Mouse (Mus musculus) T-cell, adult 66 days (primary cell): ENCODE data around the gene Armc8. TPM values are rescaled to one million over a fixed set of nuclear protein-coding genes. Genes with fewer than 3 reads are reported as not detected.

Experiments used
- total RNA-seq, 2 experiments: library from RNA; stranded (reverse); gene quantifications; 3 replicates in 1 of 2; 4 replicates in 1 of 2; pipeline ENCODE4 v1.2.4; 2023

Gene Armc8
- 10 to 100 TPM; 38.7 to 41.7 TPM for total RNA-seq

DNA sequence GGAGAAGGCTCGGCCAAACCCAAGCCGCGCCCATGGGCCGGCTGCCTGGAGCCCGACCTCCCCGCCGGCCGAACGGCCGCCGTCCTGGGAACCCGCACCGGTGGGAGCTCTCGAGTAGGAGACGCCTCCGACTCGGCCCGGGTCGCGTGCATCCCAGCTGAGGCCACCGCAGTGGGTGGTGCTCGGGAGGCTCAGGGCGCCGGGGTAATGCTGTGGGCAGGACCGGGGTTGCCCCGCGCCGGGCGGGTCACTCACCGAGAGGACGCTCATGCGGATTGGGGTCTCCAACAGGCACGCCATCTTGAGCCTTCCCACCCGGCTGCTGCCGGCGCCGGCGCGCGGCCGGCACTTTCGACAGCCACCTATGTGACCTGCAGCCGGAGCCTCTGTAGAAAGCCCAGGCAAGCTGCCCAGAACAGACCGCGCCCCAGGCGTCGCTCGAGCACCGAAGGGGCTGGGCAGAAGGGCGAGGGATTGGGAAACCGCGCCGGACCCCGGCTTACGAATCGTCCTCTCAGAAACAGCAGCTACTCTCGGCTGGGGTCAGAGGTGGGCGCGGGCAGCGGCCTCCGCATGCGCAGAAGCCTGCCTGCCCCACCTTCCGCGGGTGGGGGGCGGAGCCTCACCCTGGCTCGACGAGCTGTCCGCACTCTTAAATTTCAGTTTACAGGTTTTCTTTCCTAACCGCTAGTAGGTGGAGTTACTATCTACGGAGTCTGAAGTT is at the start of gene Armc8:
Gene Armc8 (minus strand): TSS at position 553 of the 724 bp plus-strand sequence.

DNA sequence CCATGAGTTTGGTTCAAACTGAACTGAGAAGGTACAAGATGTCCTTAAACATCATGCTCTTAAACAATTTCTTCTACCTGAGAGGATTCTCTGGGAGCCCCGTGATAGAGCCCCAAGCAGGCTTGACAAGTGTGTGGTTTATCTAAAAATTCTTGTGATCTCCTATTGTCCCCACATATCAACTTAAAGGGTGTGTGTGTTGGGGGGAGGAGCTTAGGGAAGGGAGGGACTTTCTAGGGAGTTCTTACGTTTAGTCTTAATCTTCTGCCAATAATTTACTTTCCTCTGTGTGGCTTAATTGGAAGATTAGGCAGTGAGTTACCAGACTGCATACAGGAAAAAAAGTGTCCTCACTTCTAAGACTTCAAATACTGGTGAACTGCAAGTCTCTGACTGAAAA is 43.5 kb upstream of the Armc8 start, which contains the start of gene A4gnt:
Gene A4gnt (plus strand): TSS at position 301 of the 400 bp plus-strand sequence.

DNA sequence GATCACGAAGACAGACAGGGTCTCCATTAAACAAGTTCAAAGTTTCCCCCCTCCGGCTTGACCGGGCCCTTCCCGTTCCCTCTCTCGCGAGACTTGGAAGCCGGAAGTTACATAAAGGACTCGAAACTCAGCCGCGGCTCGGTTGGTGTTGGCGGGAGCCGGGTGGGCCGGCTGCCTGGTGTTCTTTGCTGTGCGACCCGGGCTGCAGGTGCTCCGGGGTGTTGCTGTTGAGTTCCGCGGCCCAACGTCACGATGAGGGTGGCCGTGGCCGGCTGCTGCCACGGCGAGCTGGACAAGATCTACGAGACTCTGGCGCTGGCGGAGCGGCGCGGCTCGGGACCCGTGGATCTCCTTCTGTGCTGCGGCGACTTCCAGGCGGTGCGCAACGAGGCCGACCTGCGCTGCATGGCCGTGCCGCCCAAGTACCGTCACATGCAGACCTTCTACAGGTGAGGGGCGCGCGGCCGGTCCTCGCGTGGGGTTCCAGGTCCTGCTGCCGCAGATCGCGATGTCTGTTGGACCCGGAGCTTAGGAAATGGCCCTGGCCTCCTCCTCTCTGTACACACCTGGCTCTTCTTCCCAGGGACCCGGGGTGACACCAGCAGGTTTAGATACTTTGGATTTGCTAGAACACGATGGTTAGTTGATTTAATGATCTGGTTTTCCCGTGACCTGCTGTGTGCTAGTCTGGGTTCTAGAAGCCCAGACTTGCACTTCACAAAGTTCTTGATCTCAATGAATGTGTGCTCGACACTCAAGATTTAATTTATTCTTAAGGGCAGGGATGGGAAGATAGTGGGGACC is 7.2 kb upstream of the Armc8 start, which contains the start of gene Dbr1:
Gene Dbr1 (plus strand): TSS at position 123 of the 804 bp plus-strand sequence.

DNA sequence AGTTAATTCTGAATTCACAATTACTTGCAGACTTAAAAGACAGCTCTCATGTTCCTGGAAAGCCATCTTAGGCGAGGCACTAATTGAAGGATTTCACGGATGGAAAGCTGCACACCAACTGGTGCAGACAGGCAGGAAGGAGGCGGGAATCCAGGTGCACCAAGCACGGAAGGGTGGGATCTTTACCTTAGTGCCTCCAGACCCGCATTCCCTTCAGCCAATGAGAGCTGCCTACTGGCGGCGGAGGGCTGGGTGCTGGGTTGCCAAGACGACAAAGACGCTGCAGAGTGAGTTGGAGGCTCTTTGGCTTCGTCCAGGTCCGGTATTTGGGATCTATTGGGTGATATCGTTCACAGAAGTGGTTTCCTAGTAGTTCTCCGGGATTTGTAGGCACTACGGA is 117.5 kb downstream of the Armc8 start, which contains the start of gene Nme9:
Gene Nme9 (plus strand): TSS at position 315 of the 400 bp plus-strand sequence.

DNA sequence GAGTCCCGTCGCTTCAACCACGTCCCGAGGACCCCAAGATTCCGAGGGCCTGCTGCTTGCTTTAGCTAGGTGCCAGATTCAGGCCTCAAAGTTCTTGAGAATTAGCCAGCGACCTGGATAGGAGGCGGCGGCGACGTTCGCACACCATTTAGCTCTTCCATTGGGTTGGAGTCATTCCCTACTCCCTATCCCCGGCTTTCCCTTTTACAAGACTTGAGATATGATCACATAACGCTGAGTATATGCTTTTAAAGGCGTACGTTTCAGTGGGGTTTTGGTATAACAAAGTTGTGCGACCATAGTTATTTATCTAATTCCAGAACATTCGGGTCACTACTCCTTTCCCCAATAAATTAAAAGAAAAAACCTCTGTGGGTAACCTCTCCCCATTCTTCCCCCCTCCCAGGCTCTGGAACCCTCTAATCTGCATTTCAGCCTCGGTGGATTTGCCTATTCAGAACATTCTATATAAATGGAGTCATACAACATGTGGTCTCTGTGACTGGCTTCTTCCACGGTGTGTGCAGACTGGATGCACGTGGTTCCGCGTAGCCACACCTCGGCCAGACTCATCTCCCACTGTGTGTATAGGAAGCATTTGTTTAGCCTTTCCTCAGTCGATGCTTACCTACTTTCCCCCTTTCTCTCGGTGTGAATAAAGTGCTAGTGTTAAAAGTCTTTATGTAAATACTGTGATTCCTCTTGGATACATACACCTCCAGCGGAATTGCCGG is 131.5 kb downstream of the Armc8 start, which contains the start of gene Mras:
Gene Mras (minus strand): TSS at position 351 of the 734 bp plus-strand sequence.

Other genes starting within 250 kb of the Armc8 start
- under 1 TPM in 1 of 2 experiments, not detected in 1; 0.12 TPM for gene Esyt3, start 210.3 kb downstream of the Armc8 start, total RNA-seq
- under 1 TPM in 1 of 2 experiments, not detected in 1; 0.84 TPM for gene Mras, start 131.5 kb downstream of the Armc8 start, total RNA-seq
- not detected for gene Nme9, start 117.4 kb downstream of the Armc8 start, total RNA-seq
- 10 to 100 TPM; 31.9 to 55.4 TPM for gene Dbr1, start 6.9 kb upstream of the Armc8 start, total RNA-seq
- not detected for gene A4gnt, start 43.6 kb upstream of the Armc8 start, total RNA-seq
- gene Dzip1l, start 60.6 kb upstream of the Armc8 start, total RNA-seq, result not detected
- gene Cldn18, start 148.4 kb upstream of the Armc8 start, total RNA-seq, result not detected